Mouse (Mus musculus) midbrain, embryonic 14.5 days (tissue): Measurements from ENCODE around the gene Bclaf1. TPM values are rescaled to one million over a fixed set of nuclear protein-coding genes. Genes with fewer than 3 reads are reported as not detected.

Source experiments
- ATAC-seq: fragments of 200-750 bp; cut with Nextera tagmentation; 2 replicates; pipeline ENCODE4 v1.8.0; 2017; ENCODE audit warnings: moderate number of reproducible peaks, moderate library complexity; ENCODE audit not compliant: low FRiP score, low TSS enrichment
- DNase-seq: peaks from one replicate; pipeline ENCODE4 v3.0.0-alpha.2; 2015
- H3K27ac ChIP-seq: fragments of 300-500 bp; sonication (generic); replicated peaks from 2 replicates; pipeline ENCODE4 v1.5.1; 2014; ENCODE audit warnings: mild to moderate bottlenecking, low read depth, low read length, moderate library complexity
- H3K27me3 ChIP-seq: fragments of 300-500 bp; sonication (generic); 2 replicates; pipeline ENCODE4 v1.6.1; 2014; ENCODE audit warnings: low read length, control low read depth, mixed read lengths; ENCODE audit not compliant: control insufficient read depth, insufficient read depth
- H3K36me3 ChIP-seq: fragments of 300-500 bp; sonication (generic); 2 replicates; pipeline ENCODE4 v1.6.1; 2014; ENCODE audit warnings: low read length, control low read depth; ENCODE audit not compliant: control insufficient read depth, insufficient read depth
- H3K4me1 ChIP-seq: fragments of 300-500 bp; sonication (generic); 2 replicates; pipeline ENCODE4 v1.6.1; 2014; ENCODE audit warnings: mild to moderate bottlenecking, antibody characterized with exemption, low read length, control low read depth; ENCODE audit not compliant: control insufficient read depth, insufficient read depth
- H3K4me2 ChIP-seq: fragments of 300-500 bp; sonication (generic); 2 replicates; pipeline ENCODE4 v1.6.1; 2014; ENCODE audit warnings: mild to moderate bottlenecking, low read length, moderate library complexity
- H3K4me3 ChIP-seq: fragments of 300-500 bp; sonication (generic); replicated peaks from 2 replicates; pipeline ENCODE4 v1.5.1; 2014; ENCODE audit warnings: low read depth, low read length
- H3K9ac ChIP-seq: fragments of 300-500 bp; sonication (generic); replicated peaks from 2 replicates; pipeline ENCODE4 v1.6.1; 2014; ENCODE audit warnings: mild to moderate bottlenecking, low read length, moderate library complexity
- H3K9me3 ChIP-seq: fragments of 300-500 bp; sonication (generic); 2 replicates; pipeline ENCODE4 v1.6.1; 2016; ENCODE audit warnings: low read length, control low read depth, mixed read lengths; ENCODE audit not compliant: control insufficient read depth
- WGBS: fragments of 180-500 bp; shearing (Covaris S2); extraction: QIAGEN DNeasy Blood & Tissue Kit; methylation state at CpG from one replicate; pipeline ENCODE4 v1.1.7; 2014; 5-methylcytosine and 5-hydroxymethylcytosine counted together
- polyA plus RNA-seq: library from polyadenylated mRNA; unstranded; fragments of >200 nt; fragmentation: Nextera tagmentation; extraction: Ambion mirVana; gene quantifications from 2 replicates; pipeline ENCODE4 v1.2.1, GENCODE M21; 2014

Gene Bclaf1
- polyA plus RNA-seq, 1 experiment from 2014 or later = 148 TPM

GRCm38 (mm10) chr10:20285289-20285975 lies 26.8 kb upstream of the Bclaf1 start:
- no peaks in the 10 kb centered on the region for H3K9me3 ChIP-seq
- ATAC-seq (peak; percentile 80), DNase-seq (peak; percentile 76)
- peaks cover 24% of the 10 kb centered on the region for H3K4me1 ChIP-seq
- H3K4me2 ChIP-seq = peak overlapping the region; percentile 42
- H3K36me3 ChIP-seq = no peaks in the 10 kb centered on the region
- H3K27ac ChIP-seq = peak overlapping the region; percentile 84
- WGBS = 3% methylated on average over 10 of the region's 10 CpGs
- H3K4me3 ChIP-seq = no peak overlapping the region
- H3K9ac ChIP-seq = 0 out of 2 replicates have a peak overlapping the region, but pooled peaks have one; percentile 27
- H3K27me3 ChIP-seq = no peaks in the 10 kb centered on the region

- no peaks in the 10 kb centered on the region for H3K27me3 ChIP-seq
- H3K4me2 ChIP-seq = peak overlapping the region; percentile 42
- 11% methylated on average over 15 of the region's 15 CpGs for WGBS
- peaks cover 28% of the 10 kb centered on the region for H3K4me1 ChIP-seq
- DNase-seq = peak; percentile 83
- no peak overlapping the region for H3K4me3 ChIP-seq
- H3K27ac ChIP-seq = peak overlapping the region; percentile 84
- H3K36me3 ChIP-seq = no peaks in the 10 kb centered on the region
- H3K9ac ChIP-seq = peak overlapping the region; percentile 39; the same call in 1 of the 2 replicates
- peak; percentile 64 for ATAC-seq
- H3K9me3 ChIP-seq = no peaks in the 10 kb centered on the region
Observed at GRCm38 (mm10) chr10:20285994-20286836, 26.1 kb upstream of the Bclaf1 start.

GRCm38 (mm10) chr10:20287369-20287768 lies 24.9 kb upstream of the Bclaf1 start:
- Histone ChIP-seq H3K27ac (peak overlapping the region; percentile 84; the same call in 1 of the 2 replicates), H3K4me3 (no peak overlapping the region), H3K4me2 (no peak overlapping the region; the same call in 1 of the 2 replicates), H3K27me3 (no peaks in the 10 kb centered on the region), H3K36me3 (no peaks in the 10 kb centered on the region), H3K4me1 (peaks cover 28% of the 10 kb centered on the region), H3K9me3 (no peaks in the 10 kb centered on the region), H3K9ac (no peak overlapping the region)
- DNase-seq = no peak
- ATAC-seq = no peak
- 28% methylated on average over 6 of the region's 6 CpGs for WGBS

GRCm38 (mm10) chr10:20290467-20290883 lies 21.8 kb upstream of the Bclaf1 start:
- Histone ChIP-seq H3K4me1 (peaks cover 25% of the 10 kb centered on the region), H3K36me3 (no peaks in the 10 kb centered on the region), H3K4me3 (no peak overlapping the region; the same call in 1 of the 2 replicates), H3K9me3 (no peaks in the 10 kb centered on the region), H3K4me2 (peak overlapping the region; percentile 47), H3K9ac (peak overlapping the region; percentile 34; the same call in 1 of the 2 replicates), H3K27me3 (no peaks in the 10 kb centered on the region), H3K27ac (peak overlapping the region; percentile 53)
- DNase-seq (peak; percentile 96), ATAC-seq (peak; percentile 41; the same call in 1 of the 2 replicates)
- 11% methylated on average over 11 of the region's 11 CpGs for WGBS

GRCm38 (mm10) chr10:20295961-20296360 lies 16.3 kb upstream of the Bclaf1 start:
- no peak overlapping the region for H3K4me3 ChIP-seq
- whole genome bisulfite sequencing = 77% methylated on average over 5 of the region's 5 CpGs
- H3K36me3 ChIP-seq = no peaks in the 10 kb centered on the region
- H3K27ac ChIP-seq = no peak overlapping the region
- DNase-seq (no peak), ATAC-seq (no peak)
- H3K4me1 ChIP-seq = peaks cover 1% of the 10 kb centered on the region; the same call in 1 of the 2 replicates
- H3K9ac ChIP-seq = no peak overlapping the region
- no peak overlapping the region for H3K4me2 ChIP-seq
- no peaks in the 10 kb centered on the region for H3K27me3 ChIP-seq
- no peaks in the 10 kb centered on the region for H3K9me3 ChIP-seq

GRCm38 (mm10) chr10:20298152-20298920 lies 13.9 kb upstream of the Bclaf1 start:
- no peak for DNase-seq
- Histone ChIP-seq H3K9ac (no peak overlapping the region), H3K27me3 (no peaks in the 10 kb centered on the region), H3K9me3 (no peaks in the 10 kb centered on the region), H3K36me3 (no peaks in the 10 kb centered on the region), H3K4me3 (no peak overlapping the region), H3K4me2 (no peak overlapping the region), H3K27ac (no peak overlapping the region), H3K4me1 (no peaks in the 10 kb centered on the region)
- ATAC-seq = no peak
- 37% methylated on average over 3 of the region's 3 CpGs for WGBS

GRCm38 (mm10) chr10:20299114-20299513 lies 13.2 kb upstream of the Bclaf1 start:
- no peak overlapping the region for H3K9ac ChIP-seq
- no peak for ATAC-seq

More at GRCm38 (mm10) chr10:20299114-20299513, 13.2 kb upstream of the Bclaf1 start:
- no peak overlapping the region for H3K4me2 ChIP-seq
- no peak for DNase-seq
- no peaks in the 10 kb centered on the region for H3K4me1 ChIP-seq
- no peaks in the 10 kb centered on the region for H3K9me3 ChIP-seq
- WGBS = 80% methylated on average over 5 of the region's 5 CpGs
- no peaks in the 10 kb centered on the region for H3K36me3 ChIP-seq
- H3K27ac ChIP-seq = no peak overlapping the region
- H3K4me3 ChIP-seq = no peak overlapping the region
- H3K27me3 ChIP-seq = no peaks in the 10 kb centered on the region
